Mouse (Mus musculus): ENCODE data around the gene Ank3.

The Ank3 gene

DNA sequence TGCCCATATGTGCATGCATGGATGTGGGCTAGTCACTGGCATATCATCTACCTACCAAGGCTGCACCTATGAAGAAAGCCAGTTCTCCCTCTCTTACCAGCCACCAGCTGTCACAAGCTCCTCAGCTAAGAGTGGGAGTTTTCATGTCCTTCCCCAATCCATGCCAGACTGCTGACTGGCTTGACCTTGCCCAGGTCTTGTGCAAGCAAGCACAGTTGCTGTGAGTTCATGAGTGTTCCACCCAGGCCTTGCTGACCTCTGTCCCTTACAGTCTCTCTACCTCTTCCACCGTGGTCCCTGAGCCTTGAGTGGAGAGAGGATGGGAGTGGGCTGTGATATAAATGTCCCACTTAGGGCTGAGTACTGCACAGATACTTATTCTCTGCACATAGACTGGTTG, 287.8 kb downstream of the Ank3 start:
- no peak for DNase-seq

DNA sequence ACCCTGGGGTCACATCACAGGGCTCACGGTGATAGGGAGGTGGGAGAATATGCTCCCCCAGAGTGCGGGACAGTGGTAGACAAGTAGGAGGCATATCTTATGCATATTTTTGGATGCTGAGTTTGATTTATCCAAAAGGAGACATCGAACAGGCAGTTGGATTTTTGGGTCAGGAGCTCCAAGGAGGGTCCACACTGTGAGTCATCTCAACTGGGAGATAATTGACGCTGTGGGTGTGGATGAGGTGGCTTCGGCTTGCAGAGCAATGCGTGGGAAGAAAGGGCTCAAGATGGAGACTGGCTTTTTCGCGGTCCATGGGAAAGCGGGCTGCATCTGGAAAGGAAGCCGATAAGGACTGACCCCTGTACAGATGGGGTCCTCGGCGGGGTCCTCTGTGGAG, 290.5 kb downstream of the Ank3 start:
- DNase-seq = no peak

DNA sequence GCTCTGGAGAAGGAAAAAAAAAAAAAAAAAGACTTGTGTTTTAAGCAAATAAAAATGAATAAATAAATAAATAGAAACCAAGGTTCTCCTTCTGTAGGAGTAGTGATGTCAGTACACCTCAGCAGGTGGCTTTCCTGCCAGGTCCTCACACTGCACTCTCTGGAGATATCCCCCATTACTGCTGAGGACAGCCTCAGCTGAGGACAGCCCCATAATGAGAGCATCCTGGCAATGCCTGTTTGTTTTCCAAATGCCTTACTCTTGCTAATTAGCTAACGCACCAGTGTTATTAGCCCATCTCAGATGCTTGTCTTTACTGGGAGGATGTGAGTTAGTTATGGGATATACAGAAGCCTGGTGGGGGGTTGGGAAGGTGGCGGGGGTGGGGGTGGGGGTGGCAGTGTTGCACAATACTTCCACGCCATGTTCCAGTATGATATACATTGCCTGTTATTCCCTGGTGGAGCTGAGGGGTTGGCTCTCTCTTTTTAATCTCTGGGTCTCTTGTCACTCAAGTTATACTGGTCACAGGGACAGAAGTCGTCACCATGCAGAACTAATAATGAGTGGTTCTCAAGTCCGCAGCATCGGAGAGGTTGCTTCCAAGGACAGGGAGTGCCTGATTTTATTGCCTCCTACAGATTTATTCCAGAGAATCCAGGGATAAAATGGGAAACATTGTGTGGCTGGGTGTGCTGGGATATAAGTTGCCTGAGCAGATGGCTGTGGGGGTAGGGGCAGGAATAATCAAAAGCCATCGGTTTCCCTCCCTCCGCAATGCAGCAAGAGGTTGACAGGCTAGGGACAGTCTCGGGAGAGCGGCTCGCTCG, 291.8 kb downstream of the Ank3 start:
- peak; percentile 16 for DNase-seq

GRCm38 (mm10) chr10:69690961-69691451, 292.4 kb downstream of the Ank3 start:
- DNase-seq = no peak

DNA sequence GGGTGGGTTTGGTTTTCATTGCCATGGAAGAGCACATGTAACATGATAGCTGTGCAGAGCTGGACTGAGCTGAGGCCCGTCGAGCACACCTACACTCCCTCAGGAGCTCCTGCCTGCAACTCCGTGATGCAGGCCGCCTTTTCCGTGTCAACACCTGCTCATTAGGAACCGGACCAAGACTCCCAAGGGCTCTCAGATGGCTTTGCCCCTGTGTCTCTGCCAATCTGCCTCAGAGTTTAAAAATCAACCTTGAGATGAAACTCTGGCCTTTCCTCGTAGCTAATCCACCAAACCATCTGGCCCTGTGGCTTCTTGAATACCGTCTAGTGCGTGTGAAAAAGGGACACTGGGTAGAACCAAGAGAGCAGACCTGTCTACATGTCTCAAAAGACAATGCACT, 297.4 kb downstream of the Ank3 start:
- no peak for DNase-seq

DNA sequence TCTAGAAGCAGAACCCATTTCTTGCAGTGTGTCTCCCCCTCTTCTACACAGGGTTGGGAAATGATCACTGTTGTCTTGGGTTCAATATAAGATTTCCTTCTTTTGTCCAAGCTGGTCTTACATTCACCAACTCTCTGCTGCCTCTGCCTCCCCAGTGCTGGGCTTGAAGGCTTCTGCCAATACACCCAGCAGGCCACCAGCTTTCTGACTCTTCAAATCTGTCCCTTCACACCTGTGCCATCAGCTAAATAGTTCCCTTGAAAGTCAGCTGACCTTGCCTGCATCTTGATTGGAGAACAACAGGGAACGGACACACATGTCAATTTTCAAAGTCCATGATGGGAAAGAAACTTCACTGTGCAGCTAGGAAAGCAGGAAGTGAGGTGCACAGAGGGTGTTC, 300.1 kb downstream of the Ank3 start:
- DNase-seq = no peak

DNA sequence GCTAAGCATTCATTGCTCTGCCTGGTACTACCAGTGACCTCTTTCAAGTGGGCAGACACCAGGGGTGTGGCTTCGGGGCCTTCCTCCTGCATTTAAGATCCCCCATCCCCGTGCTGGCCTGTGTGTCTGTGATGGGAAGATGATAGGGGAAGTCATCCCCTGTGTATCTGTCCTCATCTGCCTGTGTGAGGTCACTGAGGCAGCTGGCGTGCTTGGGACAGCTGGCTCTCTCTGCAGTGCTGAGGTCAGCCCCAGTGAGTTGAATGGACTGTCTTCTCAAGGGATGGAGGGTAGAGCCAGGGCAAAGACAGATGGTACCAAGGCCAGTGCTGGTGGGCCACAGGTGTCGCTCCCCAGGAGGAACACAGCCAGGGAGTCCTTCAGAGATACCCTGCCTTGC, 302.7 kb downstream of the Ank3 start:
- DNase-seq = no peak

DNA sequence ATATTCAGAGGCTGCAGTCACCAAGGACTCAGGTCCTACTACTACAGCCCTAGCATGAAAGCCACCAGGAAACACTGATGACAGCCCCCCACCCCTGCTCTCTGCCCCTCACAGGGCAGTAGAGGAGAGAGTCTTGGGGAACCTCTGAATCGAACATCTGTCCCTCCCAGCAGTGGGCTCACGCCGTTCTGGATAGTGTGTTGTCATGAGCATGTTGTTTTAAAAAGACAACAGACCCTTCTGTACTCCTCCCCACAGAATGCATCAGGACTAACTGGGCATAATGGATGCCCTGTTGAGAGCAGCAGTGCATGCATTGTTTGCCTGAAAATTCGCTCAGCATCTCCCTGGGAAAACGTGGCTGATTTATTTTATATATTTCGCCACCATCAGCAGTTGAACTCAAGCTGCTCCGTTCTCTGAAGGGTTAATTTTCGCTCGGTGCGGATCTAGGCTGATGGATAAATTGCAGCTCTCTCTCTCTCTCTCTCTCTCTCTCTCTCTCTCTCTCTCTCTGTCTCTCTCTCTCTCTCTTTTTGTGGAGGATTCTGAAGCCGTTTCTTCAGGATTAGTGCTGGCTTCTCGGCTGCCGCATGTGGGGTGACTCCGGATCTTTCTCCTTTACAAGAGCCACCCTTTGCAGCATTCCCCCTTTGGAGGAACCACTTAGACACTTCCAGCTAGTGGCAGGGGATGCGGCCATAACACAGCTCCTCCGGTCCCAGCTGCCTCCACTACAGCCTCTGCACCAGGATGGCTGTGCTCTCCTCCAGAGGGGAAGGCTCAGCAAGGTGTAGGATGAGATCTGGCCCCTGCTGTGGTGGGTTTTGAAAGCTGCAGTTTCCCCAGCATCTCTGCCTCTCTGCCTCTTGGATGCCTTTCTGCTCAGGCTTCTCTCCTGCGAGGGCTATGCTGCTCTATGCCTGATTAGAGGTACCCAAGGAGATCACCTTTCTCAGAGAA, 307.5 kb downstream of the Ank3 start:
- peak; percentile 33 for DNase-seq

DNA sequence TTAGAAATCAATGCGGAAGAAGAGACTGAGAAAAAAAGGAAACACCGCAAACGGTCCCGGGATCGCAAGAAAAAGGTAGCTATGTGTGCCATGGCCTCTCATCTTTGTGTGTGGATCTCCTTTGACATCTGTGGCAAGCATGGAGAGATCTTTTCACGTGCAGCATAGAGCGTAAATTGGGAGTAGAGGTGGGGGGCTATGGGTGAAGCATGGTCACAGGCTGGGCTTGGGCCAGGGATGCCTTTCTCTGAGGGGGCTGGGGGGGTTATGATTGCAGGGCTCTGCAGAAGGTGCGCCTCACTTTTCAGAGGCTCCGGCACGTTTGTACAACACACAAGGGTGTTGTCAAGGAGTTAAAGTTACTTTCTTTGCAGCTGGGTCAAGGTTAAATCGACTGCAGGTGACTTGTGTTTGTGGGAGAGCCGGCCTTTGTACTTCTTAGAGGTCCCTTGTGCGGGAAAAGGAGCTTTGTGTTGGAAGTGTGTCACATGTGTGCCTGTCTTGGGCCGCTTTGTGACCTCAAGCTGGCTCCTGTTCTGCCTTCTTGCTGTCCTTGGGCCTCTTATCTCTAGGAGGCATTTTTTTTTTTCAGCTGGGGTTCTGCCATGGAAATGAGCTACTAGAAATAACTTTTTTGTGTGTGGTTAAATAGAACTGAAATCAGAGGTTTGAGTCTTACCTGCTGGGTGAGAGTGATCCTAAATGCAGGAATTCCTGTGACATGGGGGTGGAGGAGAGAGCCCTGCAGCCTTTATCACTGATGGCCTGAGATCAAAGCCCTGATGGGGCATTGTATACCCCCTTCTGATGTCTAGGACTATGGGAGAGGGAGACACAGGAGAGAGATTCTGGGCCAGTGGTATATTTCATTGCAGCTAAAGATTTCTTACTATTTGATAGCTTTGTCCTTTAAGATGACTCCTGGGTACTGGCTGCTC, 308.5 kb downstream of the Ank3 start:
- DNase-seq = no peak

GRCm38 (mm10) chr10:69707844-69708550, 309.4 kb downstream of the Ank3 start:
- no peak for DNase-seq

- DNase-seq = no peak
Measured at GRCm38 (mm10) chr10:69709631-69710030, 311.1 kb downstream of the Ank3 start.

GRCm38 (mm10) chr10:69710802-69711201, 312.2 kb downstream of the Ank3 start:
- peak; percentile 56 for DNase-seq

GRCm38 (mm10) chr10:69716907-69717306, 318.3 kb downstream of the Ank3 start:
- no peak for DNase-seq

DNA sequence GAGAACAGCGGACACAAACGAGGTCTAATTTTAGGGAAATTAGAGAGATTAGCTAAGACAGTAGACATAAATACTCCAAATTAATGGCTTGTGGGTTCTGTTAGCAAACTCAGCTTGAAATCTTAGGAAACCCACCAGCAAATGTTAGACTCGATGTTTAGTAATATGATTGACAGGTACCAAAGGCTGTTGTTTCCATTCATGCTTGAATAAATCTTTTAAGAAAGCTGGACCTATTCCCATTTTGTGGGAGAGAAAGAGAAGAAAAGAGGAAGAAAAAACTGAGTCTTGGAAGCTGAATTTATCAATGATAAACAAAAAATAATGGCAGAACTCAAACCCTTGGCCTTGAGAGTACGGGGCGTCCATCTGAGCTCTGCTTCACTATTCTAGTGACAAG, 320.8 kb downstream of the Ank3 start:
- DNase-seq = no peak

- no peak for DNase-seq
Measured at GRCm38 (mm10) chr10:69719901-69720415, 321.4 kb downstream of the Ank3 start.

DNA sequence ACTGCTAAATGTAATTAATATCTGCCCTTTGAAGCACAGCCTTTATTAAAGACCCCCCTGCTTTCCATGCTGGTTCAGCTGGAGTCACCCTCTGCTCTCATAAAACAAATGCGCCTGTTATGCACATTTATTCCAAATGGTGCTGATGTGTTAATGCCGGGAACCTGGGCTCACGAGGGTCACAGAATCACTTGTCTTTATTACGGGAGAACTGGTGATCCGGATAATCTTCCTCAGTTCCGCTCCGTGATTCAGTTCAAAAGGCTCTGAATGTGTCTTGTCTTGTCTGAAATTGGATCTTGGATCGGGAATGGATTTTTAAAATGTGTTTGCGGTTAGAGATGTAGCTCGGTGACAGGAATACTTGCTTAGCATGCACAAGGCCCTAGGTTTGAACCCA, 321.9 kb downstream of the Ank3 start:
- DNase-seq = no peak

GRCm38 (mm10) chr10:69720899-69721490, 322.4 kb downstream of the Ank3 start:
- DNase-seq = no peak

DNA sequence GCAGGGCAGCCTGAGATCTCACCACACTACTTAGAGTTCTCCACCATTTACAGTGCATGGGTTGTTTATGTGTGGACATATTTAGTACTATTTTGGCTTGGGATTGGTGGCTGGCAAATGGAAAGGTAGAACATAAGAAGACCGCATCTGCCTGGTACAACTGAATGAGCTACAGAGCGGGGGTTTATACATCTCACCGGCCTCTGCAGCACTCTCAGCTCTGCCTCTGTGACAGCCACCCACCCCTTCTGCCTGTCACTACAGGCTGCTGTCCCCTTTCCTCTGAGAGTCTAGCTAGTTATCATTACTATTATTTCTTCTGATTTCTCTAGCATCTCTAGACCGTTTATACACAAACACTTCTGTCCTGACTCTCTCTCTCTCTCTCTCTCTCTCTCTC, 325.6 kb downstream of the Ank3 start:
- DNase-seq = no peak

GRCm38 (mm10) chr10:69725078-69725477, 326.5 kb downstream of the Ank3 start:
- no peak for DNase-seq

DNA sequence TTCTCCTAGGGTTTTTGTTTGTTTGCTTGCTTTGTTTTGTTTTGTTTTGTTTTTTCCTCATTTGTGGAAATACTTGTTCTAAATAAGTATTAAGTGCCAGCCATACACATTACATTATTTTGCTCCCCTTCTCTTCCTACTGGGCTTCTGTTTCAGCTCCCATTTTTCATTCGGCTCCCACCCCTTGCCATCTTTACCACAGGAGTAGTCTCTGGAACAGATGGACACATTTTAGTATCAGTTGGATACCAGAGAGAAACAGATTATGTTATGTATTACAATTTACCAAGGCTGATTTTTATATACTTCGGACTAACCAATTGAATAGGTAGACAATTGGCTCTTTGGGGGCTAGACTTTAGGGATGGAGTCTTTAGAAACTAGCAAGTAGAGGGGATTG, 327.7 kb downstream of the Ank3 start:
- no peak for DNase-seq

DNA sequence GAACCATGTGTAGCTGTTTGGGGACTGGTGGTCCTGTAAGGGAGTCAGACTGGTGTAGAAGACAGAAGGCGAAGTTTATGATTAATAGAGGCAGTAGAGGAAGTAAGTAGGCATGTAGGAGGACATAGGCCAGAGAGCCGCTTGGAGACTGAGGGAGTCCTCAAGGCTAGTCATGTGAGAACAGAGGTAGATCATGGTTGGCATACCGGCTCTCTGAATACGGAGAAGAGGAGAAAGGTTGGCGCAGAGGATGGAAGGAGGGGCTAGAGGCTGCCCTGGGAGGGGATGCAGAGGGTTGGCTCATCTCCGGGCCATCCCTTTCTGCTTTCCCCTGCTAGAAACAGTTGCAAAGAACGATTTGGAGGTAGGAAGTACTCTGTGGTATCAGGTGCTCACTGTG, 328.2 kb downstream of the Ank3 start:
- no peak for DNase-seq
